Mouse (Mus musculus): ENCODE data around the gene Hdac4. TPM values are rescaled to one million over a fixed set of nuclear protein-coding genes. Genes with fewer than 3 reads are reported as not detected.

The Hdac4 gene
- polyA plus RNA-seq, 1 experiment: 13.3 TPM

- 83% methylated on average over 8 of the region's 8 CpGs for WGBS
- Histone ChIP-seq H3K36me3 (ENCODE audit: control insufficient read depth, insufficient read depth, low read length) (no peaks in the 10 kb centered on the region), H3K4me1 (ENCODE audit: control insufficient read depth, insufficient read depth, insufficient read length) (peaks cover 12% of the 10 kb centered on the region; the same call in 1 of the 2 replicates), H3K27me3 (ENCODE audit: control insufficient read depth, insufficient read depth, low read length) (no peaks in the 10 kb centered on the region), H3K4me3 (ENCODE audit: extremely low read depth, insufficient read depth, insufficient read length) (no peak overlapping the region), H3K27ac (ENCODE audit: insufficient read depth, low read length) (no peak overlapping the region)
- DNase-seq (ENCODE audit: low read depth in 1 of 2, low spot score in 2 of 2): no peak
- TF ChIP-seq CTCF (IDR thresholded peaks at IDR 0.05; ENCODE audit: extremely low read depth, insufficient read depth, insufficient read length, insufficient replicate concordance) (no peak), POLR2A (IDR thresholded peaks at IDR 0.05; ENCODE audit: low read depth, low read length) (no peak)
Observed at GRCm38 (mm10) chr1:92061198-92062073, 134.1 kb downstream of the Hdac4 start.

- peaks cover 12% of the 10 kb centered on the region; the same call in 1 of the 2 replicates for H3K4me1 ChIP-seq (ENCODE audit: control insufficient read depth, insufficient read depth, insufficient read length)
- WGBS: 84% methylated on average over 4 of the region's 4 CpGs
- DNase-seq (ENCODE audit: low read depth in 1 of 2, low spot score in 2 of 2): no peak
- H3K4me3 ChIP-seq (ENCODE audit: extremely low read depth, insufficient read depth, insufficient read length): no peak overlapping the region
- H3K27ac ChIP-seq (ENCODE audit: insufficient read depth, low read length): no peak overlapping the region
- TF ChIP-seq POLR2A (IDR thresholded peaks at IDR 0.05; ENCODE audit: low read depth, low read length) (no peak), CTCF (IDR thresholded peaks at IDR 0.05; ENCODE audit: extremely low read depth, insufficient read depth, insufficient read length, insufficient replicate concordance) (no peak)
- H3K27me3 ChIP-seq (ENCODE audit: control insufficient read depth, insufficient read depth, low read length): no peaks in the 10 kb centered on the region
- H3K36me3 ChIP-seq (ENCODE audit: control insufficient read depth, insufficient read depth, low read length): no peaks in the 10 kb centered on the region
Observed at GRCm38 (mm10) chr1:92060532-92061064, 134.9 kb downstream of the Hdac4 start.

GRCm38 (mm10) chr1:92059571-92059970 is 135.9 kb downstream of the Hdac4 start:
- Histone ChIP-seq H3K27ac (ENCODE audit: insufficient read depth, low read length) (no peak overlapping the region), H3K36me3 (ENCODE audit: control insufficient read depth, insufficient read depth, low read length) (no peaks in the 10 kb centered on the region), H3K4me3 (ENCODE audit: extremely low read depth, insufficient read depth, insufficient read length) (no peak overlapping the region), H3K27me3 (ENCODE audit: control insufficient read depth, insufficient read depth, low read length) (no peaks in the 10 kb centered on the region), H3K4me1 (ENCODE audit: control insufficient read depth, insufficient read depth, insufficient read length) (peaks cover 8% of the 10 kb centered on the region; the same call in 1 of the 2 replicates)
- 57% methylated on average over 1 of the region's 1 CpGs for WGBS
- TF ChIP-seq CTCF (IDR thresholded peaks at IDR 0.05; ENCODE audit: extremely low read depth, insufficient read depth, insufficient read length, insufficient replicate concordance): no peak
- TF ChIP-seq POLR2A (IDR thresholded peaks at IDR 0.05; ENCODE audit: low read depth, low read length): no peak
- no peak for DNase-seq (ENCODE audit: low read depth in 1 of 2, low spot score in 2 of 2)

GRCm38 (mm10) chr1:92058731-92059425 is 136.6 kb downstream of the Hdac4 start:
- Histone ChIP-seq H3K4me1 (ENCODE audit: control insufficient read depth, insufficient read depth, insufficient read length) (peaks cover 3% of the 10 kb centered on the region; the same call in 1 of the 2 replicates), H3K36me3 (ENCODE audit: control insufficient read depth, insufficient read depth, low read length) (no peaks in the 10 kb centered on the region), H3K27me3 (ENCODE audit: control insufficient read depth, insufficient read depth, low read length) (no peaks in the 10 kb centered on the region), H3K27ac (ENCODE audit: insufficient read depth, low read length) (0 out of 2 replicates have a peak overlapping the region, but pooled peaks have one; percentile 42), H3K4me3 (ENCODE audit: extremely low read depth, insufficient read depth, insufficient read length) (no peak overlapping the region)
- DNase-seq (ENCODE audit: low read depth in 1 of 2, low spot score in 2 of 2): peak in 1 of 2 experiments; percentile 18
- TF ChIP-seq POLR2A (IDR thresholded peaks at IDR 0.05; ENCODE audit: low read depth, low read length) (no peak), CTCF (IDR thresholded peaks at IDR 0.05; ENCODE audit: extremely low read depth, insufficient read depth, insufficient read length, insufficient replicate concordance) (no peak)
- 34% methylated on average over 5 of the region's 5 CpGs for WGBS

GRCm38 (mm10) chr1:92057068-92057467 is 138.4 kb downstream of the Hdac4 start:
- H3K27ac ChIP-seq (ENCODE audit: insufficient read depth, low read length): no peak overlapping the region
- no peak for DNase-seq (ENCODE audit: low read depth in 1 of 2, low spot score in 2 of 2)
- H3K4me3 ChIP-seq (ENCODE audit: extremely low read depth, insufficient read depth, insufficient read length): no peak overlapping the region
- 94% methylated on average over 3 of the region's 3 CpGs for WGBS
- TF ChIP-seq POLR2A (IDR thresholded peaks at IDR 0.05; ENCODE audit: low read depth, low read length) (no peak), CTCF (IDR thresholded peaks at IDR 0.05; ENCODE audit: extremely low read depth, insufficient read depth, insufficient read length, insufficient replicate concordance) (no peak)
- H3K27me3 ChIP-seq (ENCODE audit: control insufficient read depth, insufficient read depth, low read length): no peaks in the 10 kb centered on the region
- no peaks in the 10 kb centered on the region for H3K36me3 ChIP-seq (ENCODE audit: control insufficient read depth, insufficient read depth, low read length)
- peaks cover 10% of the 10 kb centered on the region; the same call in 1 of the 2 replicates for H3K4me1 ChIP-seq (ENCODE audit: control insufficient read depth, insufficient read depth, insufficient read length)

- Histone ChIP-seq H3K4me3 (ENCODE audit: extremely low read depth, insufficient read depth, insufficient read length) (no peak overlapping the region), H3K27ac (ENCODE audit: insufficient read depth, low read length) (no peak overlapping the region), H3K27me3 (ENCODE audit: control insufficient read depth, insufficient read depth, low read length) (no peaks in the 10 kb centered on the region), H3K36me3 (ENCODE audit: control insufficient read depth, insufficient read depth, low read length) (no peaks in the 10 kb centered on the region), H3K4me1 (ENCODE audit: control insufficient read depth, insufficient read depth, insufficient read length) (peaks cover 16% of the 10 kb centered on the region; the same call in 1 of the 2 replicates)
- DNase-seq (ENCODE audit: low read depth in 1 of 2, low spot score in 2 of 2): no peak
- 56% methylated on average over 2 of the region's 2 CpGs for WGBS
- TF ChIP-seq POLR2A (IDR thresholded peaks at IDR 0.05; ENCODE audit: low read depth, low read length) (no peak), CTCF (IDR thresholded peaks at IDR 0.05; ENCODE audit: extremely low read depth, insufficient read depth, insufficient read length, insufficient replicate concordance) (no peak)
Observed at GRCm38 (mm10) chr1:92055149-92055548, 140.3 kb downstream of the Hdac4 start.
